Mouse (Mus musculus) midbrain, embryonic 10.5 days (tissue): ENCODE results near the gene Hist1h4c. TPM values are rescaled to one million over a fixed set of nuclear protein-coding genes. Genes with fewer than 3 reads are reported as not detected.
"Not testable (repeated sequence)": the region's sequence is repeated elsewhere in the genome, so short reads cannot be mapped to it uniquely, and the experiment has no call there.

ENCODE experiments used
- DNase-seq: peaks from one replicate; pipeline ENCODE4 v3.0.0-alpha.2; 2017; ENCODE audit warnings: low spot score
- H3K27ac ChIP-seq: fragments of 300-500 bp; sonication (generic); replicated peaks from 2 replicates; pipeline ENCODE4 v1.5.1; 2016; ENCODE audit warnings: mild to moderate bottlenecking
- H3K27me3 ChIP-seq: fragments of 300-500 bp; sonication (generic); 2 replicates; pipeline ENCODE4 v1.6.1; 2016; ENCODE audit warnings: low read depth, mild to moderate bottlenecking; ENCODE audit not compliant: poor library complexity, severe bottlenecking
- H3K36me3 ChIP-seq: fragments of 300-500 bp; sonication (generic); 2 replicates; pipeline ENCODE4 v1.6.1; 2016; ENCODE audit warnings: mild to moderate bottlenecking, moderate library complexity
- H3K4me1 ChIP-seq: fragments of 300-500 bp; sonication (generic); 2 replicates; pipeline ENCODE4 v1.6.1; 2016
- H3K4me3 ChIP-seq: fragments of 300-500 bp; sonication (generic); 2 replicates; pipeline ENCODE4 v1.5.1; 2016; ENCODE audit warnings: mild to moderate bottlenecking, moderate library complexity
- H3K9me3 ChIP-seq: fragments of 300-500 bp; sonication (generic); replicated peaks from 2 replicates; pipeline ENCODE4 v1.6.1; 2016; ENCODE audit warnings: mild to moderate bottlenecking
- WGBS: fragments of 180-500 bp; shearing (Covaris S2); methylation state at CpG from one replicate; pipeline ENCODE4 v1.1.7; 2016; 5-methylcytosine and 5-hydroxymethylcytosine counted together
- polyA plus RNA-seq: library from polyadenylated mRNA; unstranded; fragments of >200 nt; fragmentation: Nextera tagmentation; extraction: Ambion mirVana; gene quantifications from 2 replicates; pipeline ENCODE4 v1.2.1, GENCODE M21; 2016

Hist1h4c gene
- polyA plus RNA-seq, 1 experiment from 2014 or later = 4.9 TPM

GRCm38 (mm10) chr13:23685966-23686365, 12.3 kb downstream of the Hist1h4c start:
- 77% methylated on average over 4 of the region's 4 CpGs for WGBS
- H3K27me3 ChIP-seq = no peaks in the 10 kb centered on the region
- no peaks in the 10 kb centered on the region for H3K36me3 ChIP-seq
- H3K9me3 ChIP-seq = no peaks in the 10 kb centered on the region
- peaks cover 29% of the 10 kb centered on the region for H3K4me1 ChIP-seq
- H3K27ac ChIP-seq = peak overlapping the region; percentile 92
- no peak for DNase-seq
- H3K4me3 ChIP-seq = peak overlapping the region; percentile 59

GRCm38 (mm10) chr13:23685121-23685861, 13.0 kb downstream of the Hist1h4c start:
- Histone ChIP-seq H3K27ac (peak overlapping the region; percentile 92), H3K4me3 (peak overlapping the region; percentile 59), H3K36me3 (no peaks in the 10 kb centered on the region), H3K27me3 (no peaks in the 10 kb centered on the region), H3K4me1 (peaks cover 29% of the 10 kb centered on the region), H3K9me3 (no peaks in the 10 kb centered on the region)
- 24% methylated on average over 15 of the region's 15 CpGs for WGBS
- peak; percentile 47 for DNase-seq

- not testable (repeated sequence) for H3K9me3 ChIP-seq, H3K36me3 ChIP-seq, H3K27me3 ChIP-seq
- peak; percentile 61 for DNase-seq
- H3K4me1 ChIP-seq = peaks cover 29% of the 10 kb centered on the region
- peak overlapping the region; percentile 59 for H3K4me3 ChIP-seq
- WGBS = under 1% methylated on average over 21 of the region's 37 CpGs
- H3K27ac ChIP-seq = peak overlapping the region; percentile 92
Observed at GRCm38 (mm10) chr13:23684295-23684945, 13.8 kb downstream of the Hist1h4c start.

GRCm38 (mm10) chr13:23683755-23684281, 14.4 kb downstream of the Hist1h4c start, which contains the start of the genes Hist1h2ac and Hist1h2bc:
TSS of gene Hist1h2ac (minus strand) at chr13:23683948.
TSS of gene Hist1h2bc (plus strand) at chr13:23684199.
- H3K9me3 ChIP-seq = no peaks in the 10 kb centered on the region
- DNase-seq = peak; percentile 87

GRCm38 (mm10) chr13:23682947-23683754, 15.1 kb downstream of the Hist1h4c start:
- not testable (repeated sequence) for H3K36me3 ChIP-seq, H3K9me3 ChIP-seq, H3K27me3 ChIP-seq
- 13% methylated on average over 16 of the region's 30 CpGs for WGBS
- Histone ChIP-seq H3K27ac (peak overlapping the region; percentile 88), H3K4me3 (peak overlapping the region; percentile 54), H3K4me1 (peaks cover 29% of the 10 kb centered on the region)
- peak; percentile 50 for DNase-seq

More at GRCm38 (mm10) chr13:23683755-23684281, 14.4 kb downstream of the Hist1h4c start, which contains the start of the genes Hist1h2ac and Hist1h2bc:
- no peaks in the 10 kb centered on the region for H3K27me3 ChIP-seq
- peaks cover 29% of the 10 kb centered on the region for H3K4me1 ChIP-seq
- H3K4me3 ChIP-seq = peak within 1 kb of the TSS; percentile 59
- peak within 1 kb of the TSS; percentile 92 for H3K27ac ChIP-seq
- no peaks in the 10 kb centered on the region for H3K36me3 ChIP-seq
- 0% methylated on average over 31 of the region's 32 CpGs for WGBS

- Histone ChIP-seq H3K36me3 (no peaks in the 10 kb centered on the region), H3K27me3 (no peaks in the 10 kb centered on the region), H3K9me3 (no peaks in the 10 kb centered on the region), H3K4me1 (peaks cover 29% of the 10 kb centered on the region), H3K4me3 (peak overlapping the region; percentile 54), H3K27ac (peak overlapping the region; percentile 88)
- no peak for DNase-seq
- WGBS = 62% methylated on average over 1 of the region's 1 CpGs
Observed at GRCm38 (mm10) chr13:23682623-23682946, 15.7 kb downstream of the Hist1h4c start.

GRCm38 (mm10) chr13:23681990-23682582, 16.2 kb downstream of the Hist1h4c start:
- Histone ChIP-seq H3K4me1 (peaks cover 29% of the 10 kb centered on the region), H3K9me3 (no peaks in the 10 kb centered on the region), H3K4me3 (0 out of 2 replicates have a peak overlapping the region, but pooled peaks have one; percentile 54), H3K27ac (peak overlapping the region; percentile 88), H3K27me3 (no peaks in the 10 kb centered on the region), H3K36me3 (no peaks in the 10 kb centered on the region)
- WGBS = 84% methylated on average over 6 of the region's 6 CpGs
- no peak for DNase-seq

GRCm38 (mm10) chr13:23662536-23662935, 35.7 kb downstream of the Hist1h4c start:
- DNase-seq = no peak
- H3K9me3 ChIP-seq = no peaks in the 10 kb centered on the region
- no peaks in the 10 kb centered on the region for H3K4me1 ChIP-seq
- H3K36me3 ChIP-seq = no peaks in the 10 kb centered on the region
- no peaks in the 10 kb centered on the region for H3K27me3 ChIP-seq
- H3K4me3 ChIP-seq = no peak overlapping the region
- 78% methylated on average over 3 of the region's 3 CpGs for WGBS
- H3K27ac ChIP-seq = no peak overlapping the region

GRCm38 (mm10) chr13:23659636-23660366, 38.5 kb downstream of the Hist1h4c start:
- WGBS = 83% methylated on average over 6 of the region's 6 CpGs
- Histone ChIP-seq H3K4me3 (no peak overlapping the region), H3K9me3 (no peaks in the 10 kb centered on the region), H3K27ac (no peak overlapping the region), H3K36me3 (no peaks in the 10 kb centered on the region), H3K4me1 (no peaks in the 10 kb centered on the region), H3K27me3 (no peaks in the 10 kb centered on the region)
- DNase-seq = no peak
